Mouse (Mus musculus): ENCODE data around the gene Ibtk. TPM values are rescaled to one million over a fixed set of nuclear protein-coding genes. Genes with fewer than 3 reads are reported as not detected.
A peak's percentile ranks its signal among the peaks of the same experiment; 100 is the strongest.

The Ibtk gene
- polyA plus RNA-seq, 1 experiment from 2014 or later = 44.7 TPM

DNA sequence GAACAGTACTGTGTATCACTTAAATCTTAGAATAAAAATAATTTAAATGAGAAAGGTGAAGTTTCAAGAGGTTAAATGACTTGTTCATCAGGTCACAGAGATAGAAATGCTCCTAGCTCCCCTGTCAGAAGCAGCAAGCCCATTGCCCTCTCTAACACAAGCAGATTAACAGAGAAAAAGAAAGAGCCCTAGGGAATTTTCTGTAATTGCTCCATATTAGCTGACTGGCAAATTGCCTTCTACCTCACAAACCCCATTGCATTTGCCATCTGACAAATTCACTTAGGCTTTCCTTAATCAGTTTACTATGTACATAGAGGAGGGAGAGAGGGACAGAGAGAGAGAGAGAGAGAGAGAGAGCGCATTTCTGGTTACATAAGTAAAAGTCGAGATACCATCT is 18.1 kb upstream of the Ibtk start:
- 82% methylated on average over 2 of the region's 2 CpGs for WGBS
- no peak overlapping the region for H3K4me3 ChIP-seq (ENCODE audit: low read length)

GRCm38 (mm10) chr9:85762476-85762875 is 13.3 kb upstream of the Ibtk start:
- WGBS = 87% methylated on average over 1 of the region's 1 CpGs
- H3K9ac ChIP-seq (ENCODE audit: low read depth, low read length) = no peak overlapping the region
- no peaks in the 10 kb centered on the region for H3K27me3 ChIP-seq (ENCODE audit: control insufficient read depth, insufficient read depth, low read length)
- H3K36me3 ChIP-seq (ENCODE audit: control insufficient read depth, insufficient read depth, low read length) = no peaks in the 10 kb centered on the region
- H3K9me3 ChIP-seq (ENCODE audit: control insufficient read depth, low read length) = no peaks in the 10 kb centered on the region
- no peak overlapping the region for H3K4me2 ChIP-seq (replicated peaks; ENCODE audit: low read depth, low read length)
- no peak overlapping the region for H3K4me3 ChIP-seq (ENCODE audit: low read length)
- no peak for ATAC-seq (ENCODE audit: low FRiP score, low TSS enrichment)
- H3K4me1 ChIP-seq (ENCODE audit: control insufficient read depth, insufficient read depth, low read length) = no peaks in the 10 kb centered on the region
- no peak overlapping the region for H3K27ac ChIP-seq (ENCODE audit: low read depth, low read length)

More for the DNA sequence above, 18.1 kb upstream of the Ibtk start:
- H3K36me3 ChIP-seq (ENCODE audit: control insufficient read depth, insufficient read depth, low read length) = no peaks in the 10 kb centered on the region
- ATAC-seq (ENCODE audit: low FRiP score, low TSS enrichment) = no peak
- H3K9ac ChIP-seq (ENCODE audit: low read depth, low read length) = no peak overlapping the region
- no peaks in the 10 kb centered on the region for H3K9me3 ChIP-seq (ENCODE audit: control insufficient read depth, low read length)
- H3K27me3 ChIP-seq (ENCODE audit: control insufficient read depth, insufficient read depth, low read length) = no peaks in the 10 kb centered on the region
- no peaks in the 10 kb centered on the region for H3K4me1 ChIP-seq (ENCODE audit: control insufficient read depth, insufficient read depth, low read length)
- no peak overlapping the region for H3K4me2 ChIP-seq (replicated peaks; ENCODE audit: low read depth, low read length)
- H3K27ac ChIP-seq (ENCODE audit: low read depth, low read length) = no peak overlapping the region

DNA sequence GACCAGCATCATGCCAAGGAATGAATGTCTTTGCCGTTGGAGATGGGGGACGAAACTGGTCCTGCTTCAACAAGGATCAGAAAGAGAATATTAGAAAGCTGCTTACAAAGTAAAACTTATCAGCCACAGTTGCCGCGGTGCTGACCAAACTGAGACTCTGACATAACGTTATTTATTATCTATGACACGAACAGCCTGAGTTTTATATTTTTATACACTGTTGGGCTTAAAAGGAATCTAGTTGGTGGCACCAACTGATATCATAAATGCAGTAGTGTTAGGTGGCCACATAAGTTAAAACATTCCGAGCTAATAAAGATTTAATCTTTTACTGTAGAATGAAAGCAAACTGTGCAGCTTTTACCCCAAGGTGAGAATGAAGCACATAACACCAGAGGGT is 1.7 kb upstream of the Ibtk start:
- Histone ChIP-seq H3K4me1 (ENCODE audit: control insufficient read depth, insufficient read depth, low read length) (peaks cover 4% of the 10 kb centered on the region; the same call in 1 of the 2 replicates), H3K9ac (ENCODE audit: low read depth, low read length) (no peak overlapping the region), H3K27me3 (ENCODE audit: control insufficient read depth, insufficient read depth, low read length) (no peaks in the 10 kb centered on the region), H3K27ac (ENCODE audit: low read depth, low read length) (no peak overlapping the region), H3K36me3 (ENCODE audit: control insufficient read depth, insufficient read depth, low read length) (no peaks in the 10 kb centered on the region), H3K4me3 (ENCODE audit: low read length) (no peak overlapping the region), H3K4me2 (replicated peaks; ENCODE audit: low read depth, low read length) (no peak overlapping the region), H3K9me3 (ENCODE audit: control insufficient read depth, low read length) (no peaks in the 10 kb centered on the region)
- ATAC-seq (ENCODE audit: low FRiP score, low TSS enrichment) = no peak
- 85% methylated on average over 7 of the region's 7 CpGs for WGBS

- H3K27me3 ChIP-seq (ENCODE audit: control insufficient read depth, insufficient read depth, low read length) = no peaks in the 10 kb centered on the region
- peak overlapping the region; percentile 97; the same call in 1 of the 2 replicates for H3K9ac ChIP-seq (ENCODE audit: low read depth, low read length)
- peaks cover 4% of the 10 kb centered on the region; the same call in 1 of the 2 replicates for H3K4me1 ChIP-seq (ENCODE audit: control insufficient read depth, insufficient read depth, low read length)
- peak overlapping the region; percentile 72 for H3K4me2 ChIP-seq (replicated peaks; ENCODE audit: low read depth, low read length)
- peak overlapping the region; percentile 99 for H3K27ac ChIP-seq (ENCODE audit: low read depth, low read length)
- H3K4me3 ChIP-seq (ENCODE audit: low read length) = peak overlapping the region; percentile 93
- no peaks in the 10 kb centered on the region for H3K36me3 ChIP-seq (ENCODE audit: control insufficient read depth, insufficient read depth, low read length)
- no peaks in the 10 kb centered on the region for H3K9me3 ChIP-seq (ENCODE audit: control insufficient read depth, low read length)
- peak; percentile 1; the same call in 1 of the 2 replicates for ATAC-seq (ENCODE audit: low FRiP score, low TSS enrichment)
- WGBS = 23% methylated on average over 5 of the region's 5 CpGs
Measured at GRCm38 (mm10) chr9:85749922-85750509, 882 bp upstream of the Ibtk start.

DNA sequence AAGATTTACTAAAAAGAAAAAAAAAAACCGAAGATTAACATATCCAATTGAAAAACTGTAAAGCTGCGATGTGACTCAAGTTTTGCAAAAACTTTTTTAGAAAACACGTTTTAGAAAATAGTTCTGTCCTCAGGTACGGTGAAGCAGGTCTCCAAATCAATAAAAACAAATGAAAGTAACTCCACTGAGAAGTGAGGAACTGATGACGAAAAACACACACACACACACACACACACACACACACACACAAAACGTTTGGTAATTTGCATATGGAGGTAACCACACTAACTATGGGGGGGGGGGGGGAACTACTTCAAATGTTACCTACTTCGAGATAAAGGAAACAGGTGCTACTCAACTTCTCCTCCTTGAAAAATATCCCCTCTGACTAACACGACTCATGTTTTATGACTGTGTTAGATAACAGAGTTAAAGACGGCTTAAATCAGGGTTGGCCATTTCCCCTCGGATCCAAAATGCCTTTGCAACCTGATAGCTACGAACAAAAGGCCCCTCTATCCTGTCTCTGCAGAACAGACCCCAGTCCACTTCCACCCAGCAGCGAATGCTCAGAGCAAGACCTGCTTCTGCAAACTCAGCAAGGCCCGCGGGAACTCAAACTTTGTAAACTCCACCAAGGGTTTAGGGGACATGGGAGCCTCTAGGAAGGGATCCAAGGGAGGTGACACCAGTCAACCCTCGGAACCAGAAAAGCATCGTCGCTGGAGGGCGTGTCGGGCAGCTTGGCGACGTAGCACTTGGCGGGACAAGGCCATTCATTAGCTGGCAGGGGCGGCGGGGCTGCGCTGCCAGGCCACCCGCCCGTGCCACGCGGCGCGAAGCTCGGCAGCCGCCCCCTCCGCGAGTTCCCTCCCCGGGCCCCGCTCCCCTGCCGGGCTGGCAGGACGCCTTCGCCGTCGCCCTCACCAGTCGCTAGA is 661 bp downstream of the Ibtk start:
- Histone ChIP-seq H3K9me3 (ENCODE audit: control insufficient read depth, low read length) (no peaks in the 10 kb centered on the region), H3K4me1 (ENCODE audit: control insufficient read depth, insufficient read depth, low read length) (peaks cover 4% of the 10 kb centered on the region; the same call in 1 of the 2 replicates), H3K4me2 (replicated peaks; ENCODE audit: low read depth, low read length) (peak overlapping the region; percentile 72), H3K36me3 (ENCODE audit: control insufficient read depth, insufficient read depth, low read length) (peaks cover 1% of the 10 kb centered on the region), H3K4me3 (ENCODE audit: low read length) (peak overlapping the region; percentile 93), H3K27ac (ENCODE audit: low read depth, low read length) (peak overlapping the region; percentile 99), H3K9ac (ENCODE audit: low read depth, low read length) (peak overlapping the region; percentile 97), H3K27me3 (ENCODE audit: control insufficient read depth, insufficient read depth, low read length) (no peaks in the 10 kb centered on the region)
- peak; percentile 77 for ATAC-seq (ENCODE audit: low FRiP score, low TSS enrichment)
- WGBS = 2% methylated on average over 39 of the region's 43 CpGs

GRCm38 (mm10) chr9:85745566-85745965 is 3.6 kb downstream of the Ibtk start:
- Histone ChIP-seq H3K9ac (ENCODE audit: low read depth, low read length) (no peak overlapping the region), H3K27ac (ENCODE audit: low read depth, low read length) (no peak overlapping the region), H3K4me3 (ENCODE audit: low read length) (no peak overlapping the region), H3K27me3 (ENCODE audit: control insufficient read depth, insufficient read depth, low read length) (no peaks in the 10 kb centered on the region), H3K9me3 (ENCODE audit: control insufficient read depth, low read length) (no peaks in the 10 kb centered on the region), H3K4me1 (ENCODE audit: control insufficient read depth, insufficient read depth, low read length) (peaks cover 4% of the 10 kb centered on the region; the same call in 1 of the 2 replicates), H3K4me2 (replicated peaks; ENCODE audit: low read depth, low read length) (no peak overlapping the region), H3K36me3 (ENCODE audit: control insufficient read depth, insufficient read depth, low read length) (peaks cover 17% of the 10 kb centered on the region)
- WGBS = 89% methylated on average over 2 of the region's 2 CpGs
- no peak for ATAC-seq (ENCODE audit: low FRiP score, low TSS enrichment)

- H3K4me2 ChIP-seq (replicated peaks; ENCODE audit: low read depth, low read length) = no peak overlapping the region
- H3K9ac ChIP-seq (ENCODE audit: low read depth, low read length) = no peak overlapping the region
- no peak for ATAC-seq (ENCODE audit: low FRiP score, low TSS enrichment)
- no peak overlapping the region for H3K4me3 ChIP-seq (ENCODE audit: low read length)
- peaks cover 4% of the 10 kb centered on the region; the same call in 1 of the 2 replicates for H3K4me1 ChIP-seq (ENCODE audit: control insufficient read depth, insufficient read depth, low read length)
- peaks cover 29% of the 10 kb centered on the region for H3K36me3 ChIP-seq (ENCODE audit: control insufficient read depth, insufficient read depth, low read length)
- 83% methylated on average over 11 of the region's 11 CpGs for WGBS
- no peaks in the 10 kb centered on the region for H3K27me3 ChIP-seq (ENCODE audit: control insufficient read depth, insufficient read depth, low read length)
- H3K27ac ChIP-seq (ENCODE audit: low read depth, low read length) = no peak overlapping the region
- no peaks in the 10 kb centered on the region for H3K9me3 ChIP-seq (ENCODE audit: control insufficient read depth, low read length)
Measured at GRCm38 (mm10) chr9:85743358-85743757, 5.8 kb downstream of the Ibtk start.

GRCm38 (mm10) chr9:85742107-85742506 is 7.0 kb downstream of the Ibtk start:
- H3K9me3 ChIP-seq (ENCODE audit: control insufficient read depth, low read length) = no peaks in the 10 kb centered on the region
- H3K27ac ChIP-seq (ENCODE audit: low read depth, low read length) = no peak overlapping the region
- no peak overlapping the region for H3K4me3 ChIP-seq (ENCODE audit: low read length)
- no peak overlapping the region for H3K9ac ChIP-seq (ENCODE audit: low read depth, low read length)
- 79% methylated on average over 4 of the region's 4 CpGs for WGBS
- no peak overlapping the region for H3K4me2 ChIP-seq (replicated peaks; ENCODE audit: low read depth, low read length)
- H3K36me3 ChIP-seq (ENCODE audit: control insufficient read depth, insufficient read depth, low read length) = peaks cover 32% of the 10 kb centered on the region
- ATAC-seq (ENCODE audit: low FRiP score, low TSS enrichment) = peak; percentile 46; the same call in 1 of the 2 replicates
- no peaks in the 10 kb centered on the region for H3K27me3 ChIP-seq (ENCODE audit: control insufficient read depth, insufficient read depth, low read length)
- H3K4me1 ChIP-seq (ENCODE audit: control insufficient read depth, insufficient read depth, low read length) = no peaks in the 10 kb centered on the region

- Histone ChIP-seq H3K4me2 (replicated peaks; ENCODE audit: low read depth, low read length) (no peak overlapping the region), H3K36me3 (ENCODE audit: control insufficient read depth, insufficient read depth, low read length) (peaks cover 49% of the 10 kb centered on the region), H3K27ac (ENCODE audit: low read depth, low read length) (no peak overlapping the region), H3K4me1 (ENCODE audit: control insufficient read depth, insufficient read depth, low read length) (no peaks in the 10 kb centered on the region), H3K9ac (ENCODE audit: low read depth, low read length) (no peak overlapping the region), H3K9me3 (ENCODE audit: control insufficient read depth, low read length) (no peaks in the 10 kb centered on the region), H3K27me3 (ENCODE audit: control insufficient read depth, insufficient read depth, low read length) (no peaks in the 10 kb centered on the region), H3K4me3 (ENCODE audit: low read length) (no peak overlapping the region)
- WGBS = 82% methylated on average over 4 of the region's 4 CpGs
- no peak for ATAC-seq (ENCODE audit: low FRiP score, low TSS enrichment)
Measured at GRCm38 (mm10) chr9:85739279-85739678, 9.9 kb downstream of the Ibtk start.

All from kidney, embryonic 14.5 days (tissue).